Mouse (Mus musculus): ENCODE results near the gene Gm21874. TPM values are rescaled to one million over a fixed set of nuclear protein-coding genes. Genes with fewer than 3 reads are reported as not detected.
"Not testable (repeated sequence)": the region's sequence is repeated elsewhere in the genome, so short reads cannot be mapped to it uniquely, and the experiment has no call there.

Gene Gm21874
- not detected in 2 replicates for polyA plus RNA-seq (2015; fragmentation: Nextera tagmentation; extraction: Ambion mirVana)

DNA sequence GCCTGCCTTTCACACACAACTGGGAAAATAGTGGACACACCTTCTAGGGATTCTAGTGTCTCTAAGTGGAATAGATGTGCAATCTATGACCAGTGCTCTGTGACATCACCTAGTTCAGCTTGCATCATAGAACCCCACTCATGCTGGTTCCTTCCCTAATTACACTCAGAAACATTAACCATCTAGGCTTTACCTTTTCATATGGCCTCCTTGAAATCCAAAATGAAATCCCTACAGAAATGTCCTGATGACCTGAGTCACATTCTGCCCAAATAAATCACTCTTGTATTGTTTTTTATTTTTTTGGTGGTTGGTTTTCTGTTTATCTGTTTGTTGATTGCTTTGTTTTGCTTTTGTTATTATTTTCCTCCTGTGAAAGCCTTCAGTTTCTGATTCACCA, at the start of gene Gm21874:
Gene Gm21874 (minus strand): TSS at position 101 of the 400 bp plus-strand sequence.
- not testable (repeated sequence) for H3K9ac ChIP-seq; H3K27ac ChIP-seq; H3K4me3 ChIP-seq (replicated peaks); H3K36me3 ChIP-seq; ATAC-seq (replicated peaks; ENCODE audit: low FRiP score); H3K9me3 ChIP-seq (replicated peaks); H3K27me3 ChIP-seq; H3K4me2 ChIP-seq; H3K4me1 ChIP-seq

Other genes starting within 250 kb of the Gm21874 start
- not detected in 2 replicates for gene Gm21721, start 214.0 kb downstream of the Gm21874 start, polyA plus RNA-seq (2015; fragmentation: Nextera tagmentation; extraction: Ambion mirVana)
- not detected in 2 replicates for gene Gm21812, start 69.0 kb downstream of the Gm21874 start, polyA plus RNA-seq (2015; fragmentation: Nextera tagmentation; extraction: Ambion mirVana)

All from kidney, embryonic 15.5 days (tissue).